Mouse (Mus musculus) mouse trophoblast stem cell (cell line): ENCODE measurements around the gene Mapre3.

Source experiments
- in situ Hi-C, 2 experiments: fragments of 300-500 bp; cut with MseI, MboI; formaldehyde crosslinking; loops; 2 replicates in 1 of 2; 3 replicates in 1 of 2; pipeline ENCODE4 v1.15.1; 2025

The Mapre3 gene

GRCm38 (mm10) chr5:30814424-30815119 lies at the start of gene Mapre3:
Gene Mapre3, plus strand, starts transcription at chr5:30814641.
- in situ Hi-C loops = no loop called here

- in situ Hi-C loops = no loop called here
Observed at GRCm38 (mm10) chr5:30765596-30766370, 48.7 kb upstream of the Mapre3 start.

- in situ Hi-C loops = no loop called here
Observed at GRCm38 (mm10) chr5:30768082-30768481, 46.4 kb upstream of the Mapre3 start.

GRCm38 (mm10) chr5:30768598-30768997 lies 45.8 kb upstream of the Mapre3 start:
- in situ Hi-C loops = no loop called here

- in situ Hi-C loops = no loop called here
Observed at GRCm38 (mm10) chr5:30769075-30769474, 45.4 kb upstream of the Mapre3 start.

GRCm38 (mm10) chr5:30774601-30775371 lies 39.7 kb upstream of the Mapre3 start:
- in situ Hi-C loops = loop anchor here (5.0 kb wide), 1 partner anchor 62 kb away; the partner anchor contains the start of gene Dpysl5 (in 2 of the 2)

GRCm38 (mm10) chr5:30780699-30781098 lies 33.7 kb upstream of the Mapre3 start:
- in situ Hi-C loops = no loop called here

- in situ Hi-C loops = no loop called here
Observed at GRCm38 (mm10) chr5:30781147-30781546, 33.3 kb upstream of the Mapre3 start.

- in situ Hi-C loops = no loop called here
Observed at GRCm38 (mm10) chr5:30787381-30787780, 27.1 kb upstream of the Mapre3 start.

GRCm38 (mm10) chr5:30790047-30790446 lies 24.4 kb upstream of the Mapre3 start:
- in situ Hi-C loops = no loop called here

GRCm38 (mm10) chr5:30796125-30796524 lies 18.3 kb upstream of the Mapre3 start:
- in situ Hi-C loops = no loop called here

GRCm38 (mm10) chr5:30797482-30797881 lies 17.0 kb upstream of the Mapre3 start:
- in situ Hi-C loops = no loop called here

- in situ Hi-C loops = no loop called here
Observed at GRCm38 (mm10) chr5:30797982-30798381, 16.5 kb upstream of the Mapre3 start.

- in situ Hi-C loops = no loop called here
Observed at GRCm38 (mm10) chr5:30798965-30799364, 15.5 kb upstream of the Mapre3 start.

GRCm38 (mm10) chr5:30802724-30803467 lies 11.5 kb upstream of the Mapre3 start:
- in situ Hi-C loops = loop anchor here in 1 of 2 experiments (10.0 kb wide), 1 partner anchor 192 kb away; no protein-coding TSS in a partner anchor

- in situ Hi-C loops = loop anchor here in 1 of 2 experiments (5.0 to 10.0 kb wide), 2 partner anchors 51 to 189 kb away; no protein-coding TSS in a partner anchor
Observed at GRCm38 (mm10) chr5:30806106-30806505, 8.3 kb upstream of the Mapre3 start.

- in situ Hi-C loops = no loop called here
Observed at GRCm38 (mm10) chr5:30815120-30815465, 652 bp downstream of the Mapre3 start.

GRCm38 (mm10) chr5:30816261-30816791 lies 1.9 kb downstream of the Mapre3 start:
- in situ Hi-C loops = no loop called here

GRCm38 (mm10) chr5:30818758-30819309 lies 4.4 kb downstream of the Mapre3 start:
- in situ Hi-C loops = no loop called here

GRCm38 (mm10) chr5:30822689-30823088 lies 8.2 kb downstream of the Mapre3 start:
- in situ Hi-C loops = no loop called here

GRCm38 (mm10) chr5:30823091-30823490 lies 8.7 kb downstream of the Mapre3 start:
- in situ Hi-C loops = no loop called here
